Mouse (Mus musculus) forebrain, embryonic 16.5 days (tissue): ENCODE results near the gene Bpgm. TPM values are rescaled to one million over a fixed set of nuclear protein-coding genes. Genes with fewer than 3 reads are reported as not detected.

Experiments
- polyA plus RNA-seq: library from polyadenylated mRNA; unstranded; fragments of >200 nt; fragmentation: Nextera tagmentation; extraction: Ambion mirVana; gene quantifications from 2 replicates; pipeline ENCODE4 v1.2.1, GENCODE M21; 2015

Bpgm gene
- polyA plus RNA-seq, 1 experiment from 2014 or later = 64.2 TPM

Other genes starting within 250 kb of the Bpgm start
- 80.7 and 91.3 TPM in 2 replicates for gene Akr1b3, start 158.7 kb upstream of the Bpgm start, polyA plus RNA-seq
- gene Akr1b8, start 122.1 kb upstream of the Bpgm start, polyA plus RNA-seq = 1.7 and 2.2 TPM in 2 replicates
- gene Akr1b10, start 92.0 kb upstream of the Bpgm start, polyA plus RNA-seq = 6.1 and 6.2 TPM in 2 replicates
- not detected in 2 replicates for gene Akr1b7, start 63.9 kb upstream of the Bpgm start, polyA plus RNA-seq
- 56.8 and 58.5 TPM in 2 replicates for gene Cald1, start 122.3 kb downstream of the Bpgm start, polyA plus RNA-seq